Mouse (Mus musculus) forebrain, embryonic 13.5 days (tissue): Measurements from ENCODE around the gene Sept9. TPM values are rescaled to one million over a fixed set of nuclear protein-coding genes. Genes with fewer than 3 reads are reported as not detected.

ENCODE experiments used
- ATAC-seq: fragments of 200-750 bp; cut with Nextera tagmentation; 2 replicates; pipeline ENCODE4 v1.8.0; 2017
- H3K27ac ChIP-seq: fragments of 300-500 bp; sonication (generic); 2 replicates; pipeline ENCODE4 v1.5.1; 2015; ENCODE audit warnings: inconsistent platforms, mild to moderate bottlenecking, moderate library complexity
- H3K27me3 ChIP-seq: fragments of 300-500 bp; sonication (generic); 2 replicates; pipeline ENCODE4 v1.6.1; 2015; ENCODE audit warnings: mild to moderate bottlenecking, inconsistent platforms
- H3K36me3 ChIP-seq: fragments of 300-500 bp; sonication (generic); 2 replicates; pipeline ENCODE4 v1.6.1; 2015; ENCODE audit warnings: mild to moderate bottlenecking, inconsistent platforms; ENCODE audit not compliant: poor library complexity, severe bottlenecking
- H3K4me1 ChIP-seq: fragments of 300-500 bp; sonication (generic); 2 replicates; pipeline ENCODE4 v1.6.1; 2015; ENCODE audit warnings: inconsistent platforms
- H3K4me2 ChIP-seq: fragments of 300-500 bp; sonication (generic); 2 replicates; pipeline ENCODE4 v1.6.1; 2015; ENCODE audit warnings: inconsistent platforms, mild to moderate bottlenecking, moderate library complexity
- H3K4me3 ChIP-seq: fragments of 300-500 bp; sonication (generic); 2 replicates; pipeline ENCODE4 v1.5.1; 2015; ENCODE audit warnings: mild to moderate bottlenecking, inconsistent platforms
- H3K9ac ChIP-seq: fragments of 300-500 bp; sonication (generic); 2 replicates; pipeline ENCODE4 v1.6.1; 2015; ENCODE audit warnings: mild to moderate bottlenecking, inconsistent platforms
- H3K9me3 ChIP-seq: fragments of 300-500 bp; sonication (generic); replicated peaks from 2 replicates; pipeline ENCODE4 v1.6.1; 2016; ENCODE audit warnings: inconsistent platforms
- WGBS: fragments of 180-500 bp; shearing (Covaris S2); methylation state at CpG from one replicate; pipeline ENCODE4 v1.1.7; 2015; 5-methylcytosine and 5-hydroxymethylcytosine counted together
- polyA plus RNA-seq: library from polyadenylated mRNA; unstranded; fragments of >200 nt; fragmentation: Nextera tagmentation; extraction: Ambion mirVana; gene quantifications from 2 replicates; pipeline ENCODE4 v1.2.1, GENCODE M21; 2015

Gene Sept9
- polyA plus RNA-seq, 1 experiment from 2014 or later, result 142 TPM

DNA sequence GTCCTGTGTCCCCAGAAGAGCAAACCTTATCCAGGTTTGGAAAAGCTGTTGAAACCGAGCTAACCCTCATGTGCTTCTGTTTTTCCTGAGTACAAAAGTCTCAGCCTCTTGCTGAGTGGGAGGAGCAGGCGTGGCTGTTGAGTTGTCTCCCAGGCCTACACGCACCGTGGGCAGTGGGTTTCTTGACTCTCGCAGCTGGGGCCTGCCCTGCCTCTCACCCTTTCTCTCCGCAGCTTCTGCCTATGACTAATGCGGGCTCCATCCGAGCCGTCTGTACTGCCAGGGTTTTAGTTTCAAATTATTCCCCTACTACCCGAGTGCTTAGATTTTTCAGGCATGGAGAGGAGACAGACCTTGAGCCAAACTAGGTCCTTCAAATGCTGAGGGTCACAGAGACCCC, 28.7 kb downstream of the Sept9 start:
- Histone ChIP-seq H3K4me2 (no peak overlapping the region), H3K4me1 (peaks cover 10% of the 10 kb centered on the region), H3K36me3 (no peaks in the 10 kb centered on the region), H3K27ac (no peak overlapping the region), H3K27me3 (peaks cover 7% of the 10 kb centered on the region; the same call in 1 of the 2 replicates), H3K9me3 (no peaks in the 10 kb centered on the region), H3K9ac (no peak overlapping the region), H3K4me3 (no peak overlapping the region)
- 73% methylated on average over 10 of the region's 10 CpGs for WGBS
- no peak for ATAC-seq

DNA sequence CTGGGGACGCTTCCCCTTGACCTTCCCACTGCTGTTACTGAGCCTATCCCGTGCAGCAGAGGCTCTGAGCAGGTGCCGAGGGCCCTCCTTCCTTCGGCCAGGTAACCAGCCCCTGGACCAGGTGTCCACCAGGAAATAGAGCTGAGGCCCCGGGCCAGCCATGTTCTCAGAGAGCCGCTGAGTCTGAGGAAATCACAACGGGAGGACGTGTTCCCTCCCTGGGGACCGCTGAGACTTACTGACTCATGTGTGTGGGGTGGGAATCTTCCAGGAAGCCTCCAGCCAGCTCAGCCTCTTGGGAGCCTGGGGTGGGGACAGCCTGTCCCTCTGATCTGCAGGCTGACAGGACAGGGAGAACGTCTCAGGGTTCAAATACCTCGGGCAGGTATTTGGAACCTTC, 32.1 kb downstream of the Sept9 start:
- Histone ChIP-seq H3K9ac (no peak overlapping the region), H3K4me3 (no peak overlapping the region), H3K27me3 (peaks cover 9% of the 10 kb centered on the region; the same call in 1 of the 2 replicates), H3K36me3 (no peaks in the 10 kb centered on the region), H3K4me1 (peaks cover 16% of the 10 kb centered on the region), H3K27ac (no peak overlapping the region), H3K4me2 (peak overlapping the region; percentile 53), H3K9me3 (no peaks in the 10 kb centered on the region)
- 61% methylated on average over 11 of the region's 11 CpGs for WGBS
- no peak for ATAC-seq

DNA sequence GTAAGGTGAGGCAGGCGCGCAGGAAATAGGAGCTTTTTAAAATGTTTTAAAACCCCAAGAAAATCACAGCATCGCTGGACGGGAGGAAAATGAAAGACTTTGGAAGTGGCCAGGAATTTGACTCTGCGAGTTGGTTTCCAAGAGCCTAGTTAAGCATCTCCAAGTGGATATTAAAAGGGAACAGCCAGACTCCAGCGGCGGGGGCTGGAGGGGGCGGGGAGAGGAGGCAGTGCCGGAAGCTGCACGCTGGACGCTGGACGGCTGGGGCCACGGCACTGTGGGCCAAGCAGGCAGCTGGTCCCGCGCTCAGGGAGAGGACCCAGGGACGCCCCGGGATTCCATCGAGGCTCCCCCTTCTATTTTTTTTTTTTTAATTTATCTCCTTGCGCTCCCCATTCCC, 32.6 kb downstream of the Sept9 start:
- peak overlapping the region; percentile 52; the same call in 1 of the 2 replicates for H3K9ac ChIP-seq
- H3K4me1 ChIP-seq, result peaks cover 16% of the 10 kb centered on the region
- no peaks in the 10 kb centered on the region for H3K9me3 ChIP-seq
- H3K27me3 ChIP-seq, result peaks cover 9% of the 10 kb centered on the region; the same call in 1 of the 2 replicates
- WGBS, result 27% methylated on average over 19 of the region's 19 CpGs
- no peak for ATAC-seq
- H3K4me3 ChIP-seq, result peak overlapping the region; percentile 17
- no peak overlapping the region for H3K27ac ChIP-seq
- H3K4me2 ChIP-seq, result peak overlapping the region; percentile 53
- no peaks in the 10 kb centered on the region for H3K36me3 ChIP-seq

DNA sequence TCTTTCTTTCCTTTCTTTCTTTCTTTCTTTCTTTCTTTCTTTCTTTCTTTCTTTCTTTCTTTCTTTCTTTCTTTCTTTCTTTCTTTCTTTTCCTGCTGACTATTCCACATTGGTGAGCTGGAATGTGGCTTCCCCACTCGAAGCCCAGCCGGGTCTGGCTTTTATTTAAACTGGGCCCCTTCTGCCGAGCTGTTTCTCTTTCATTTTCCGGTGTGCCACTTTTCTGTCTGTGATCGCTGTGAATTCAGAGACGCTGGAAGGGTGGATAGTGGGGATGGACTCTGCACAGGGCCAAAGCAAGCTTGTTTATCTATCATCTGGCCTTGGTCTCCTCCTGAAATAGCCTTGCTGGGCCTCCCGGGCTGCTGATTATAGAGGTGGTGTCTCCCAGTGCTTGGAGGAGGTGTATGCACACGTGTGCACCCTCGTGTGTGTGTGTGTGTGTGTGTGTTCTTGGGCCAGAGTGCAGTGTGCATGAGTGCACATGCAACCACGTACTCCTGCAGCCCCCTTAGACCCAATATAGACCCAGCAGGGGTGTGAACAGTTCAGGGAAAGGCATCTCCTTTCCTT, 33.5 kb downstream of the Sept9 start:
- H3K27ac ChIP-seq, result no peak overlapping the region
- H3K9me3 ChIP-seq, result no peaks in the 10 kb centered on the region
- no peak overlapping the region for H3K4me3 ChIP-seq
- no peak overlapping the region; the same call in 1 of the 2 replicates for H3K9ac ChIP-seq
- H3K36me3 ChIP-seq, result no peaks in the 10 kb centered on the region
- peaks cover 16% of the 10 kb centered on the region for H3K4me1 ChIP-seq
- no peak overlapping the region for H3K4me2 ChIP-seq
- 48% methylated on average over 10 of the region's 10 CpGs for WGBS
- peaks cover 12% of the 10 kb centered on the region; the same call in 1 of the 2 replicates for H3K27me3 ChIP-seq
- ATAC-seq, result no peak

DNA sequence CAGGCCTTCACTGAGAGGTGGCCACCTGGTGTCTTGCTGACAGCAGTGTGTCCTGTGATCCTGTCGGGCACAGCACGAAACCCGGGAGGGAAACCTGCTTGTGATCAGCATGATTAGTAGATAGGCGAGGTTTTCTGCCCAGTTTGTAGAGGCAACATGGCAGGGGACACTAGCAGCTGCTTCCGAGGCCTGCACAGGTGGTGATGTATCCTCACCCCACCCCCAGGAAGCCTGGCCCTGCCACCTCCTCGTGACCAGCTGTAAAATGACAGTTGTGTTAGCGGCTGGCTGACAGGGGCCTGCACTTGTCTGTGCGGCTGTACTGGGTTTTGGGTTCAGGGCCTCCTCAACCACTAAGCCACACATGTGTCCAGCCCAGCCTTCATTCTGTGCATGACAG, 34.4 kb downstream of the Sept9 start:
- no peak for ATAC-seq
- Histone ChIP-seq H3K27me3 (peaks cover 12% of the 10 kb centered on the region; the same call in 1 of the 2 replicates), H3K9me3 (no peaks in the 10 kb centered on the region), H3K4me1 (peaks cover 20% of the 10 kb centered on the region), H3K27ac (no peak overlapping the region), H3K9ac (no peak overlapping the region; the same call in 1 of the 2 replicates), H3K4me2 (no peak overlapping the region), H3K36me3 (no peaks in the 10 kb centered on the region), H3K4me3 (no peak overlapping the region)
- 76% methylated on average over 8 of the region's 8 CpGs for WGBS

DNA sequence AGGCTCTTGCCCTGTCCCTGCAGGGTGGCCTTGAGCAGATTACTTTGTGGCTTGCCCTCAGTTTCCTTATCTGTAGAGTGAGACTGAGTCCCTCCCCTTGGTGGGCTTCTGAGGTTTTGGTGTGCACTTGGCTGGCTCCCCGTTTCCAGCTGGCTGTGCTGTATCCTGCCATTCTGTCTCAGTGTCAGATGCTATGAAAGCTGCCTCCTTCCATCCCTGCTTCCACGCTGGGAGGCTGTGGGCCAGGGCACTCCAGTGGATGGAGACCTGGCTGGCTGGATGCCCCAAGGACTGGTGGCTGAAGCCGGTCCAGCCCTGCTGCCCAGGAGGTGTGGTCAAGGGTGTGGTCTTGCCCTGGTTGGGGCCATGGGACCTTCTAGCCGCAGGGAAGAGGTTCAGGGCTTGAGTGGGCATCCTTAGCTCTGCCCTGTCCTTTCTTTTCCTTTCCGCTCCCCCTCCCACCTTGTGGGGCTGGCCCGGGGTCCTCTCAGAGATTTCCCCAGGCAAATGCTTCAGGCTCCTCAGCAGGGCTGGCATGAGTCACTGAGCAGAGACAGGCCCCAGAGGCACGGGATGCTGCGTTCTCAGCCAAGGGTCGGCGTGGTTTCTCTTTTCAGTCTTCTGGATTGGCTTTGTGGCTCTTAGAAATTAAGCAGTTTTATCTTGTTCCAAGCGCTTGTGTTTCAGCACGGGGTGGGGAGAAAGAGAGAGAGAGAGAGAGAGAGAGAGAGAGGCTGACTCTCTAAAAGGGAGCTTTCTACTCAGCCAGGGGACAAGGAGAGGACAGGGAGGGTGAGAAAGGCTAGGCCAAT, 35.8 kb downstream of the Sept9 start:
- WGBS, result 59% methylated on average over 12 of the region's 12 CpGs
- Histone ChIP-seq H3K9ac (no peak overlapping the region), H3K9me3 (no peaks in the 10 kb centered on the region), H3K27me3 (peaks cover 12% of the 10 kb centered on the region; the same call in 1 of the 2 replicates), H3K4me2 (no peak overlapping the region), H3K36me3 (no peaks in the 10 kb centered on the region), H3K4me1 (peaks cover 20% of the 10 kb centered on the region), H3K4me3 (no peak overlapping the region), H3K27ac (no peak overlapping the region)
- ATAC-seq, result no peak

DNA sequence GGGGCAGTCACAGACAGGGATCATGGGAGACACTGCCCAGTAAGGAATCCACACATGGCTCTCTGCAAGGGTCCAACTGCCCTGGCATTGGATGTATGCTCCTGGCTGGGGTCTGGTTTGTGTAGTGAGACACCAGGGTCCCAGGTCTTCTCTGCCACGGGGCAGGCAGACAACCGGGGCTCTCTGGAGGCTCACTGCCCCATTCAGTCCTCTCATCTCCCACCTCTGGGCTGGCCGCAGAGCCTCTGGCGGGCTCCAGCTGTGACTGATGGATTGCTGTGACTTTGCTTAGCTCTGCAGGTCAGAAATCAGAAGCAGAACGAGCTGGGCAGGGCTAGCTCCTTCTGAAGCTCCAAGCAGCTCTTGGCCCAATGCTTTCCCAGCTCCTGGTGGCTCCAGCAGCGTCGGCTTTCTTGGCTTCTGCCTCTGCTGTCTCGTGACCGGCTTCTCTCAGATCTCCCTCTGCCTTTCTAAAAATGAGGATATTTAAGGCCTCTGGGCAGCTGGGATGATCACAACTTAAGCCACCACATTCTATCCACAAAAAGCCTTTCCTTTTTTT, 36.5 kb downstream of the Sept9 start:
- no peak overlapping the region for H3K4me3 ChIP-seq
- ATAC-seq, result no peak
- 0 out of 2 replicates have a peak, but pooled peaks cover 7% of the 10 kb centered on the region for H3K27me3 ChIP-seq
- WGBS, result 52% methylated on average over 9 of the region's 9 CpGs
- no peak overlapping the region for H3K27ac ChIP-seq
- H3K36me3 ChIP-seq, result no peaks in the 10 kb centered on the region
- H3K9ac ChIP-seq, result no peak overlapping the region
- peaks cover 20% of the 10 kb centered on the region for H3K4me1 ChIP-seq
- H3K9me3 ChIP-seq, result no peaks in the 10 kb centered on the region
- no peak overlapping the region for H3K4me2 ChIP-seq

DNA sequence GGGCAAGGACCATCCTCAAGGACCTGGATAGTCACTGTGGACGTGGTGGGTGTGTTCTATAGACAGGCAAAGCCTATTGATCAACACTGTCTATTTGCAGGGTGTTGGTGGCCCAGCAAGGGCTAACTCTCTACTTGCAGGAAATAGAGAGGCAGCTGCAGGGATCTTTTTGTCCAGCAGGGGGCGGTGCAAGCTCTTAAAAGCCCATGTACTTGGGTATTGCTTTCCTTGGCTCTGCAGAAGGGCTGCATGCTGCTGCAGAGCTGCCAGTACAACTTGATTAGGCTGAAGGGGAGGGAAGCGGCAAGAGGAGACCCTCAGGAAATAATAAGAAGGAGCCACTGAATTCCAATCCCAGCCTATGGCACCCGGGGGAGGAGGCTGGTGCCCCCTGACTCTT, 38.7 kb downstream of the Sept9 start:
- Histone ChIP-seq H3K9me3 (no peaks in the 10 kb centered on the region), H3K9ac (no peak overlapping the region)

DNA sequence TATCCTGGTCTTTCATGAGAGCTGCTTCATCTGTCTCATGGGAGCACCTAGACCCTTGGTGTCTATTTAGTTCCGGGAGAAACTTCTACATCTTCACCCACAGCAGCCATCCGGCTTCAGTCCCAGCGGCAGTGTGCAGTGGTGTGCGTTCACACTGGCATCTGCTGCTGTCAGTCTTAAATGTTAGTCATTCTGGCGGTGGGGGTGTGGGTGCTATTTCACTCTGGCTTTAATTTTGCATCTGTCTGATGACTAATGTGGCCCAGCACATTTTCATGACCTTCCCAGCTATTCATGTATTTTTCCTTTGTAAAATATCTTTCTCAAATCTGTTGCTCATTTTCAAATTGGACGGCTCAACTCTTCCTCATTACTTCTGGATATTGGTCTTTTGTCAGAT, 40.2 kb downstream of the Sept9 start:
- H3K27ac ChIP-seq, result no peak overlapping the region
- H3K9ac ChIP-seq, result no peak overlapping the region
- H3K4me3 ChIP-seq, result no peak overlapping the region
- 0 out of 2 replicates have a peak, but pooled peaks cover 3% of the 10 kb centered on the region for H3K27me3 ChIP-seq
- ATAC-seq, result no peak
- no peaks in the 10 kb centered on the region for H3K9me3 ChIP-seq
- H3K36me3 ChIP-seq, result no peaks in the 10 kb centered on the region
- H3K4me1 ChIP-seq, result peaks cover 4% of the 10 kb centered on the region; the same call in 1 of the 2 replicates
- WGBS, result 87% methylated on average over 6 of the region's 6 CpGs
- H3K4me2 ChIP-seq, result no peak overlapping the region

More for the DNA sequence above, 38.7 kb downstream of the Sept9 start:
- H3K27ac ChIP-seq, result no peak overlapping the region
- peak; percentile 74 for ATAC-seq
- 0% methylated on average over 4 of the region's 4 CpGs for WGBS
- H3K4me1 ChIP-seq, result peaks cover 10% of the 10 kb centered on the region; the same call in 1 of the 2 replicates
- 0 out of 2 replicates have a peak, but pooled peaks cover 5% of the 10 kb centered on the region for H3K27me3 ChIP-seq
- H3K4me2 ChIP-seq, result no peak overlapping the region
- no peaks in the 10 kb centered on the region for H3K36me3 ChIP-seq
- no peak overlapping the region for H3K4me3 ChIP-seq

DNA sequence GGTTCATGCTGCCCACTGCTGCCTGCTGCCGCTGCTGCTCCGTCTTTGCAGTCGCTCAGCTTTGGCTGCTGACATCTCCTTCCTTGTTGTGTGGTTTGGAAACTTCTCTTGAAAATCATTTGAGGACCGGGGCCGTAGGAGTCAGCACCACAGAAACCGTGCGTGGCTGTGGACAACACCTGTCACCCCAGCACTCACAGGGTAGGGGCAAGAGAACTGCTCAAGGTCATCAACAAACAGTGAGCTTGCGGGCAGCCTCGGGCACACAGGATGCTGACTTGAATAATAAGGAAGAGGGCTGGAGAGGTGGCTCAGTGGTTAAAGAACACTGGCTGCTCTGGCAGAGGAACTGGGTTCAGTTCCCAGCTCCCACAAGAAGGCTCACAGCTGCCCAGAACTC, 40.9 kb downstream of the Sept9 start:
- Histone ChIP-seq H3K4me2 (no peak overlapping the region), H3K4me1 (peaks cover 4% of the 10 kb centered on the region; the same call in 1 of the 2 replicates), H3K27ac (no peak overlapping the region), H3K27me3 (0 out of 2 replicates have a peak, but pooled peaks cover 3% of the 10 kb centered on the region), H3K4me3 (no peak overlapping the region), H3K36me3 (no peaks in the 10 kb centered on the region), H3K9ac (no peak overlapping the region), H3K9me3 (no peaks in the 10 kb centered on the region)
- no peak for ATAC-seq
- WGBS, result 81% methylated on average over 9 of the region's 9 CpGs

DNA sequence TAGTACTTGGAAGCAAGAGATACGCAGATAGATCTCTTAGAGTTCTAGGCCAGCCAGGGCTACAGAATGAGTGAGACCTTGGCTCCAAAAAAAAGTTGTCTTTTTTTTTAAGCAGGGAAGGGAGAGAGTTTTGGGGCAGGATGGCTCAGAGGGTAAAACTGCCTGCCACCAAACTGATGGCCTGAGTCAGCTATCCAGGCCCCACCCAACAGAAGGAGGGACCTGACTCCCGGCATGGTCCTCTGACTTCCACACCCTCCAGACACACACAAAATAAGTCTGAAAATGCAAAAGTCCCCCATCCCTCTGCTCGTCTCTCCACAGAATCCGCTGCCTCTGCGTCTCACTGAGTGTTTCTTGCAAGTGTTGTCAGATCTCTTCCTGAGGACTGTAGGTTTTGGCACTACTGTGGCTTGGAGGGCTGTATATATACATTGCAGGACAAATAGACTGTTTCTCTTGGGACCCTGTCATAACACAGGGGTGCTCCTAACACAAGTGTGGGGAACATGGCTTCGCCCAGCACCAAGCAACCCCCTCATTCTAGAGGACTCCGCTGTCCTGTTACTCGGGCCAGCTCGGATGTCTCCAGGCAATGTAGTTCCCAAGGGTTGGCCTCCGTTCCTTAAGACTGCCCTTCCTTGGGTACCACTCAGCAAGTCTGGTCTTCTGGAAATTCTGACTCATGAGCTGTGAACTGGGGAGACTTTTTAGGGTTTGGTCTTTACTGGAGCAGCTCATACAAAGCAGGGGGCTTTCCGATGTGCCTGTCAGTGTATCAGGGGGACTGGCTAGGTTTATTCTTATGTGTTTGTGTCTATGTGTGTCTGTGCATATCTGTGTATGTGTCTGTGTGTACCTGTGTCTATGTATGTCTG, 41.6 kb downstream of the Sept9 start:
- Histone ChIP-seq H3K36me3 (no peaks in the 10 kb centered on the region), H3K4me3 (no peak overlapping the region), H3K9me3 (no peaks in the 10 kb centered on the region), H3K27me3 (0 out of 2 replicates have a peak, but pooled peaks cover 3% of the 10 kb centered on the region), H3K4me1 (peaks cover 4% of the 10 kb centered on the region; the same call in 1 of the 2 replicates), H3K4me2 (no peak overlapping the region), H3K27ac (no peak overlapping the region), H3K9ac (no peak overlapping the region)
- WGBS, result 88% methylated on average over 11 of the region's 11 CpGs
- ATAC-seq, result no peak
